Mouse (Mus musculus): Measurements from ENCODE around the gene Prl2c2. TPM values are rescaled to one million over a fixed set of nuclear protein-coding genes. Genes with fewer than 3 reads are reported as not detected.
"Not testable (repeated sequence)": the region's sequence is repeated elsewhere in the genome, so short reads cannot be mapped to it uniquely, and the experiment has no call there.

Gene Prl2c2
- total RNA-seq (2021), result not detected
- long read RNA-seq, experiment 1, result 0 reads
- long read RNA-seq, experiment 2, result 0 reads

DNA sequence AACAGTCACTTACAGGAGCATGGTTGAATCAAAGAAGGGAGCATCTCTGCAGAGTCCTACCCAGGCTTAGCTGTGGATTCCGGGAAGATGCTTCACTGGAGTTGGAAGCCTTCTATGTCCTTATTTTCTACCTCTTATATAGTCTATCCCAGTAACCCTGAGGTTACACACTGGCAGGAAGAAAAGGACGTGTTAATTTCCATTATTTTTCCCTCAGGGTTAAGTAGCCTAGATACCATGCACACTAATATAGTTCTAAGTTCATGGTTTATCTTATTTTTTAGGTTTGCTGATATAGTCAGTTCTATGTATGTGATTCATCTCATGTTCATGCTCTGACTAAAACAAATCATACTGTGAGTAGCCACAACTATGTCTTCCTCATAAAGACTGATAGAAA, at the start of gene Prl2c2:
TSS of gene Prl2c2 (minus strand) at position 101 of the 400 bp plus-strand sequence.
- DNase-seq; intact Hi-C loops (cut with DNase I): not testable (repeated sequence)

- intact Hi-C loops (cut with DNase I); DNase-seq: not testable (repeated sequence)
These were observed 20.7 kb upstream of the Prl2c2 start for GRCm38 (mm10) chr13:13025872-13026271.

GRCm38 (mm10) chr13:13013993-13014549, 8.9 kb upstream of the Prl2c2 start:
- DNase-seq; intact Hi-C loops (cut with DNase I): not testable (repeated sequence)

Other genes starting within 250 kb of the Prl2c2 start
- not detected for gene Prl2c3, start 205.3 kb downstream of the Prl2c2 start, total RNA-seq (2021)
- not detected for gene Prl2c5, start 177.3 kb upstream of the Prl2c2 start, total RNA-seq (2021)

Measured in gastrocnemius, postnatal 36 days (tissue).